Mouse (Mus musculus): Measurements from ENCODE around the gene Lrmda. TPM values are rescaled to one million over a fixed set of nuclear protein-coding genes. Genes with fewer than 3 reads are reported as not detected.
A peak's percentile ranks its signal among the peaks of the same experiment; 100 is the strongest.

Lrmda gene
- total RNA-seq, 2 experiments from 2014 or later, result 1.5 to 2.4 TPM

- DNase-seq, result no peak
These were observed 27.1 kb upstream of the Lrmda start for GRCm38 (mm10) chr14:21992321-21992885.

GRCm38 (mm10) chr14:21993251-21994060, 26.1 kb upstream of the Lrmda start:
- DNase-seq, result peak; percentile 22 to 37

GRCm38 (mm10) chr14:21994061-21994990, 25.2 kb upstream of the Lrmda start:
- DNase-seq, result peak in 1 of 2 experiments; percentile 12

GRCm38 (mm10) chr14:21995031-21995754, 24.3 kb upstream of the Lrmda start:
- peak; percentile 76 to 78 for DNase-seq

GRCm38 (mm10) chr14:21999588-21999987, 19.9 kb upstream of the Lrmda start:
- no peak for DNase-seq

- no peak for DNase-seq
These were observed 16.3 kb upstream of the Lrmda start for GRCm38 (mm10) chr14:22003231-22003630.

GRCm38 (mm10) chr14:22003631-22004030, 15.9 kb upstream of the Lrmda start:
- no peak for DNase-seq

- no peak for DNase-seq
These were observed 14.6 kb upstream of the Lrmda start for GRCm38 (mm10) chr14:22004943-22005342.

GRCm38 (mm10) chr14:22007006-22007405, 12.5 kb upstream of the Lrmda start:
- DNase-seq, result peak in 1 of 2 experiments; percentile 11

GRCm38 (mm10) chr14:22014315-22014714, 5.2 kb upstream of the Lrmda start:
- DNase-seq, result no peak

- peak in 1 of 2 experiments; percentile 15 for DNase-seq
These were observed 4.7 kb upstream of the Lrmda start for GRCm38 (mm10) chr14:22014781-22015180.

GRCm38 (mm10) chr14:22017011-22017410, 2.5 kb upstream of the Lrmda start:
- no peak for DNase-seq

GRCm38 (mm10) chr14:22019949-22020845, 685 bp downstream of the Lrmda start:
- DNase-seq, result peak; percentile 9 to 23

- DNase-seq, result peak; percentile 67 to 69
These were observed 1.4 kb downstream of the Lrmda start for GRCm38 (mm10) chr14:22020885-22021284.

GRCm38 (mm10) chr14:22023533-22023932, 4.0 kb downstream of the Lrmda start:
- no peak for DNase-seq

GRCm38 (mm10) chr14:22035900-22036299, 16.4 kb downstream of the Lrmda start:
- peak; percentile 16 to 38 for DNase-seq

GRCm38 (mm10) chr14:22036338-22036737, 16.8 kb downstream of the Lrmda start:
- DNase-seq, result no peak

GRCm38 (mm10) chr14:22036802-22037497, 17.4 kb downstream of the Lrmda start:
- DNase-seq, result no peak

- DNase-seq, result no peak
These were observed 18.1 kb downstream of the Lrmda start for GRCm38 (mm10) chr14:22037498-22038131.

- DNase-seq, result no peak
These were observed 22.6 kb downstream of the Lrmda start for GRCm38 (mm10) chr14:22042146-22042545.

Data from heart, adult 18-20 months (tissue).